Mouse (Mus musculus): ENCODE results near the gene Washc3. TPM values are rescaled to one million over a fixed set of nuclear protein-coding genes. Genes with fewer than 3 reads are reported as not detected.

Gene Washc3
- total RNA-seq, 1 experiment from 2014 or later, result 48.4 TPM

DNA sequence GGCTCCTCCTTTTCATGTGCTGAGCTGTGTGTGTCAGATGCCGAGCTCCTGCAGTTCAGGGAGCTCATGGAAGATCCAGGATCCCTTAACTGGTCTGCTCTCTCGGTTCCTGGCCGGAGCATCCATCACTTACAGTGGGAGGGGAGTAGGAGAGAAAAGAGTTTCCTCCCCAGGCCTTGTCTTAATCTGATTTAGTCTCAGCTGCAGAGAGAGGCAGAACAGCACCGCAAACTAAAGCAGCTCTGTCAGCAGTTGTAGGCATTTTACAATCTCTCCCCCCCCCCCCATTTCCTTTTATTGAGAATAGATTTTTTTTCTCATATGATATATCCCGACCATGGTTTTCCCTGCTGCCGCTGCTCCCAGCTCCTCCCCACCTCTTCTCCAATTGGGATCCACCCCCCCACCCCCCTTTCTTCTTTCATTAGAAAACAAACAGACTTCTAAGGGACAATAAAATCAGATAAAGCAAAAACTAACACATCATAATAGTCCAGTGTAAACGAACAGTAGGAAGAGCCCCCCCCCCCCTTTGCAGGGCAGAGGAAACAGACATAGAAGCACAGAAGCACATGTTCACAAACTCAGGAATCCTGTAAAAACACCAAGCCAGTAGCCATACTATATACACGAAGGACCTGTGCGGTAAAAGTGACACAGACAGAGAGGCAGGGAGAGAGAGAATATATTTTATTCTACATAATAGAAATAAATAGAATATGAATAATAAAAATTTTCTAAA, 51.4 kb downstream of the Washc3 start:
- DNase-seq, result no peak

DNA sequence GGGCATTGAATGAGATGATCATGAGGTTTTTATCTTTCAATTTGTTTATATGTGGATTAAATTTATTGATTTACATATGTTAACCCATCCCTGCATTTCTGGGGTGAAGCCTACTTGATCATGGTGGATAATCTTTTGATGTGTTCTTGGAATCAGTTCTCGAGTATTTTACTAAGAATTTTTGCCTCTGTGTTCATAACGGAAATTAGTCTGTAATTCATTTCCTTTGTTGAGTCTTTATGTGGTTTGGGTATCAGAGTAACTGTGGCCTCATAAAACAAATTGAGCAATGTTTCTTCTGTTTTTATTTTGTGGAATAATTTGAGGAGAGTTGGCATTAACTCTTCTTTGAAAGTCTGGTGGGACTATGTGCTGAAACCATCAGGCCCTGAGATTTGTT, 54.7 kb downstream of the Washc3 start:
- no peak for DNase-seq

DNA sequence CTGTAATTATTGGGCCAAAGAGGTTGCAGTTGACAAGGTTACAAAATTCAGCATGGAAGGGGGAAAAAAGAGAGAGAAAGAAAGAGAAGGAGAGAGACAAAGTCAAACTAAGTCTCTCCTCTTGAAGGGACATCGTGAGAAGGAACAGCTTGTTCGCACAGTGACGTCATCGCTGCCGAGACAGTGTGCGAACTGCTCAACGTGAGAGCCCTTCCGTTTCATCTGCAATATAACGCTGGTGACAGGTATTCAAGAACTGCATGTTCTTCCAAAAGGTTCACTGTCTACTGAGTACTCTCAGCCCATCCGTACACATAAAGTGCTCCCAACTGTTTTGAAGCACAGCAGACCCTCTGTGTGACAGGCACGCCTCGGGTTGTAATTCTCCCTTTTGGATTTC, 59.4 kb downstream of the Washc3 start:
- no peak for DNase-seq

DNA sequence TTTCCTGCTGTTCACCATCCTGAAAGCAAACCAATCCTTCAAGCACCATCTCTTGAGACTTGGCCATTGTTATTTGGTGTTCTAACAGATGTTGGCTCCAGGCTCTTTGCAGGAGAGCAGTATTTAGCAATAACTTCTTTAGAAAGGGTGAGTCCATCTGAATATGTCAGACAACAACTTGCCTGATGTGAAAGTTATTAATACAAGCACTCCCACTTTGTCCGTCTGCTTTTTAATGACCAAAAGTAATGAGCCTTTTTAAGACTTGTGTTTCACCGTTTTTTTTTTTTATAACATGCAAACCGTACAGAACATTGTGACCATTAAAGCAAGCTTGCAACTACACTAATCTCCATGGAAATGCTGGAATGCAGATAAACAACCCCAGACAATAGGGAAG, 60.3 kb downstream of the Washc3 start:
- no peak for DNase-seq

DNA sequence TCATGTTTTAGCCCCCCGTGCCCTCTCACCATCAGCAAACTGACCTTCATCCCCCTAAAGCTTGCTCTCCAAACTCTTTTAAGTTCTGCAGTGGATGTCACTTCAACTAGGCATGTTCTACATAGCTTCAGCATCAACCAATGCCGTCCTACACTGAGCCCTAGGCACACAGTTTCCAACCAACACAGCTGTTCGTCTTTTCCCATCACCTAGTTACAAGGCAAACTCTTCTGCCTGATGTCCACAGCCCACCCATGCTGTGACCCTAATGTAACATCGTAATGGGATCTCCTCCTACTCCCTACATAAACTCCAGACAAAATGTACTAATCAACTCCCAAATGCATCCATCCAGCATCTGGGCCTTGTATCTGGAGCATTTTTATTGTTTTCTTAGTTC, 62.5 kb downstream of the Washc3 start:
- no peak for DNase-seq

DNA sequence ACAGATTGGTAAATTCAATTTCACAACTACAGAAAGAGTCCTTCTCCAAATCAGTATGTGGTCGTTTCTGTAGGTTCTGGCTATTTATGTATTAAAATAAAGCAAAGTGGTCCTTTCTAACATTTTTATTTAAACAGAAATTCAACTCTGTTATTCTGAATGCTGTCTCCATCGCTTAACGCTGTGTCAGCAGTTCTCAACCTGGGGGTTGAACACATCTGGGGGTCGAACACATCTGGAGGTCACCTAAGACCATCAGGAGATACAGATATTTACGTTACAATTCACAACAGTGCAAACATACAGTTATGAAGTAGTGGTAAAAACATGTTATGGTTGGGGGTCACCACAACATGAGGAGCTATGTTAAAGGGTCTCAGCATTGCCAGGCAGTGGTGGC, 73.2 kb downstream of the Washc3 start:
- DNase-seq, result no peak

DNA sequence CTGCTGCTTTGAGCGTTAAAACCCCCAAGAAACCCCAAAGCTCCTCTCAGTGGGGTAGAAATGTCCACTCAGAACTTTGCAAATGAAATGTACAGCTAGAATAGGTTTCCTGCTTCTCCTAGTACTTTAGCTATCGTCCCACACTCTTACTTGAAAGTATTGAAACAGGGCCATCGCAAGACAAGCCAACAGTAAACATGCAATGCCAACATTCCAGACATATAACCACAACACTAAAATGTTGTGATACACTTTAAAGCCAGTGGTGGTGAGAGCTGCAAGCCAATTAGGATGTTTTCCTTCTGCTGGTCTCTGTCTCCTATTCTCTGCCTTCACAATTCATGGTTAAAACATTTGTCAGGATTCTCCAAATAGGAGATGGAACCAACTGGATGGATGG, 80.8 kb downstream of the Washc3 start:
- no peak for DNase-seq

DNA sequence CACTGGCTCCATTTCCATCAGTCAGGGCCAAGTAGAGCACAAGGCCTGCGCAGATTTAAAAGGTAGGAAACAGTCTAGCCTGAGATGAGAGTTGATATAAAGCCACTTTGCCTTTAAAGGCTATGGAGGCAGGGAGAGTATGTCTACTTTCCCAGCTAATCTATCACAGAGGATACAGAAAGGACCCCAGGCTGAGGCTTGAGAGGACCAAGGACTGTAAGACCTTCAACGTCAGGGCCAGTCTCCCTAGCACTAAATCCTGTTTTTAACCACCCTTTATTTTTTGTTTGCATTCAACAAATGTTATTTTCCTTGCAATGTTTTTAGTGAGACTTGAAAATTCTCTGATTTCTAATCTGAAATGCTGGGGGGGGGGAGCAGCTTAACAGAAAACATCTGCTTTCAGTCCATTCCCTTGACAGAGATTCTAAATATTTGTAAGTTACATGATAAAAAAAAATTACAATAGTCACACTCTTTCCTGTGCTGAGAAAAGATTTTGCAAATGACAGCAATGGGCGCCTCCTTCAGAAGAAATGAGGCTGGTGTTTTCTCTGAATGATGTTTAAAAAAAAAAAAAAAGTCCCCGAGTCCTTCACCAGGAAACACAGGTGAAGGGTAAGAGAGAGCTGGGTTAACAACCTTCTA, 83.6 kb downstream of the Washc3 start:
- no peak for DNase-seq

DNA sequence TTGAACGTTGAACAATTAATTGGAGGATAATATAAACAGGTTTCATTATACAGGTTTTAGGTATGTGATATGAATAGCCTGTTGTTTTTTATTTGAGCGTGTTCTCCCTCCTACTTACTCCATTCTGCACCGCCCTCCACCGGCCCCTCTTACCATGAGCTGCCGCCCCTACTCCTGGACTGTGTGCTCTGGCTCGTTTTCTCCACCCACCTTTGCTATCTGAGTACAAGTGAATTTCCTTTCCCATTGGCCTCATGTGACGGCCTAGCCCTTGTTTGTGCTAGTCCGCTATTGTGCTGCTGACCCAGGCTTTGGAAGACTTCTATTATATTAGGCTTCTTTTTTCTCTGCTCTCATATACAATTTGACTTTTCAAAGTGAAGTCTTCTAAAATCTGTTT, 86.4 kb downstream of the Washc3 start:
- no peak for DNase-seq

DNA sequence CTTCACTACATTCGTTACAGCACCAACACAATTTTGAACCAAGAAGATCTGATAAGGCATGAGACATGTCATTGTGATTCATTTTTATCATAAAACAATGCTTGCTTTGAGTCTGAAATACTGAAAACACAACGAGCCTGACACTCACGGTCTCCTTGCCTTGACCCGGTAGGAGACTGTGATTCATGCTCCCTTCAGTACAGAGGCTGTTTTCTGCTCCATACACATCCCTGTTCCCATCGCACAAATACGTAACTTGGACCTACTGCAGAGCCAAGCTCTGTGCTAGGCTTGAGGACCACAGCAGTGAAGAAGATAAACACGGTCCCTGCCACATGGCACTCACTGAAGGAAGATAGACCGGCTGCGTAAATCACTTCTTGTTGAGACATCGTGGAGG, 87.2 kb downstream of the Washc3 start:
- DNase-seq, result peak; percentile 32

DNA sequence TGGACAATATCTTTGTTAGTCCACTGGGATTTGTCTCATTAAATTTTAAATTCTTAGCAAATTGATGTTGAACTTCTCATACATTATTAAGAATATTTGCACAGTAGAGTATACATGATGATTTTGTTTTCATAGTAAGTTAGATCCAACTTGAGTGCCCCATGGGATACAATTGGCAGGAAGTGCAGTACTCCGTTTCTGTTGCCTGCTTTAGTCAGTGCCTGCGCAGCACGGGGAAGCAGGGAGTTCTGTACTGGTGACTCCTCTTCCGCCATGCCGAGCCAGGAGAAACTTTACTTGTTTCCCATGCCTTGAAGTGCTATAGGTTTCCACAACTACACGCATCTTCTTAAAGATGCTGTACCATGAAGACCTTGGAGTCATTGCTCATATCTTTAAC, 94.2 kb downstream of the Washc3 start:
- DNase-seq, result peak; percentile 39

Other genes starting within 250 kb of the Washc3 start
- not detected in 2 replicates for gene Pmch, start 110.0 kb upstream of the Washc3 start, total RNA-seq (2021)
- gene Parpbp, start 54.2 kb upstream of the Washc3 start, total RNA-seq (2021), result 4.2 and 5.2 TPM in 2 replicates
- 13.3 and 15.2 TPM in 2 replicates for gene Nup37, start 54.1 kb upstream of the Washc3 start, total RNA-seq (2021)
- 6.0 and 7.8 TPM in 2 replicates for gene Dram1, start 178.0 kb downstream of the Washc3 start, total RNA-seq (2021)
- gene Gnptab, start 178.0 kb downstream of the Washc3 start, total RNA-seq (2021), result 25.0 and 26.1 TPM in 2 replicates